Mouse (Mus musculus): ENCODE measurements around the gene Gfy.

- no peak for TF ChIP-seq CTCF (IDR thresholded peaks at IDR 0.05; ENCODE audit: low read depth)
- no peak for TF ChIP-seq EP300 (IDR thresholded peaks at IDR 0.05; ENCODE audit: low read depth)
Observed at GRCm38 (mm10) chr7:45195341-45196175, 16.2 kb upstream of the Gfy start.

All from heart, postnatal 0 days (tissue).